Mouse (Mus musculus): ENCODE measurements at regions not wholly inside any gene's neighbourhood (a gene's known extent, or its start where the extent isn't known, plus 50 kb on each side); places are given as distances from the start of the nearest gene placed in this dataset.

DNA sequence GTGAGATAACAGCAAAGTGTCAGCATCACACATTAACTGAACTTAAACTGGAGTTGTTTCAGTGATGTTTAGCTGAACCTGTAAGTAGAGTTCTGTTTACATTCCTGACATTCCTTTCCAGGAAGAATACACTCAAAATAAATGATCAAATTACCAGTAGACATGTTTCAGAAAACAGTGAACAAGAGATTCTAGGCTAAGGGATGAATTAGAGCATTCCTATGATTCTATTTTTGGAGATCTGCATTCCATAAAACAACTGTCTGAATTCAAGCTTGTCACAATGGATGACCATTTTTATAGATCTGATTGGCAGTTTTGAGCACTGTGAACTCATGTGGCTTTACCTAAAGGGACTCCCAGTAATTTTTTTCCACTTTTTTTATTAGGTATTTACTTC is 125.0 kb upstream of the Gm765 start:
- no peak for DNase-seq (ENCODE audit: low read depth)

DNA sequence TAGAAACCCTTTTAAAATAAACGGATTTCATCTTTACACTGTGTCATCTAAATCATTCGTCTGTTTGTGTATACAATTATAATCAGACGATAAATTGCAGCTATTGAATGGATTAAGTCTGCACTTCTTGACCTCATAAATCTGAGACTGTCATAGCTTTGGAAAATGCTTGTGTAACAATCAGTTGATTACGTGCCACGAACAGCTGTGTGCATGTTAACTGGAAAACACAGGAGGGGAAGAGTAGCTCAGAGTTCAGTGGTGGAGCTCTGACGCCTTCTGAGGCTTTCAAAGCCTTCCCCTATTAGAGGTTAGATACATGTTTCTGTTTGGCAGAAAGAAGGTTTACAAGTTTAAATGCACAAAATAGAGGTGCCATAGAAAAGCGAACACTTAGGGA is 109.7 kb upstream of the Gm765 start:
- DNase-seq (ENCODE audit: low read depth), result no peak

GRCm38 (mm10) chr6:98435676-98436075 is 93.1 kb upstream of the Gm765 start:
- DNase-seq (ENCODE audit: low read depth), result no peak

DNA sequence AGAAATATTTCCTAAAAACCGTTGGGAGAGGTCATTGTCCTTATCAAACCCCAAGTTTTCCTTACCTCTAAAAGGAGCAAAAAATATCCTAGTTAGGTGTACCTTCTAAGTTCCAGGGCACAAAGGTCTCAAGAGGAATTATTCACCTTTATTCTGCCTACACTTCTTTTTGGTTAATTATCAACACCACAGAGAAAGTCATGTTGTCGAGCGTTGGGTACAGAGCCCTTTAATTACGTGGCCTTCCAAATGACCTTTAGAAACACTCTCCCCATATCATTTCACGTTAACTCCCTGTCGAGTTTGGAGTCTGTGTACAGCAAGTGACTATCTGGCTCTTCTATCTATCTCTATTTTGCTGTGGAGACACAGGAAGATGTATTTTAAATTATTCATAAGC is 90.7 kb upstream of the Gm765 start:
- no peak for DNase-seq (ENCODE audit: low read depth)

DNA sequence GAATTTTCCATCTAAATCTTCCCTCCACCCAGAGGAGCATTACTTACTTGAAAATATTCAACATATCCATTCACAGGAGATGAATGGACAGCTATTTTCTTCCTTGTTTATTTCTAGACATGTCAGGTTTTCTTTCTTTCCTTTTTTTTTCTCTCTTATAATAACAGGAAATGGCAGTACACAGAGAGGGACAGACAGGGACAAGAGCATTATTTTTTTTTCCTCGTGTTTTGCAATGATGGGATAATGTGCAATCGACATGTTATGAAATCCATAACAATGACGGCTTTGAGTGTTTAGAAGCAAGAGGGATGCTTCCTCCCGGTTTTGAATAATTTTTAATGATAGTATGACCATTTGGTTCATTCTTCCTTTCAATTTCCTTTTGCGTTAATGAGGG is 86.6 kb upstream of the Gm765 start:
- DNase-seq (ENCODE audit: low read depth), result no peak

- DNase-seq (ENCODE audit: low read depth), result no peak
These were observed 60.1 kb upstream of the Gm765 start for GRCm38 (mm10) chr6:98402605-98403004.

DNA sequence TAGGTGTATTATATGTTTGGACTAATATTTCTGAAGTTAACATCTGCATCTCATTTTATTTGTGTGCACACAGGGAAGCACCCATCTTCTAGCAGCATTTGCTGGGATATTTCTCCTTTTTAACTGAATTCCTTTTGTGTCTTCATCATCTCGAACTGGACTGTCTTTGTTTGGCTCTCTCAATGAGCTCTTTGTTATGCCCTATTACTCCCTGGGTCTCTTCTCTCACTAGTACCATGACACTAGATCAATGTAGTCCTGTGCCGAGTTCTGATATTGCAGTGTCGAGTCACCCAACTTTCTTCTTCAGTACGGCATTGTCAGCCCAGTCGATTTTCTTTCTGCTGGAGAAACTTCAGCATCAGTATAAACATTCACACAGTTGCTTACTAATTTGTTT is 52.0 kb upstream of the Gm765 start:
- DNase-seq (ENCODE audit: low read depth), result no peak
